Mouse (Mus musculus) forelimb bud, embryonic 11.5 days (tissue): Measurements from ENCODE around the gene Kirrel.
A peak's percentile ranks its signal among the peaks of the same experiment; 100 is the strongest.

ENCODE experiments used
- DNase-seq: peaks from one replicate; pipeline ENCODE4 v3.0.0-alpha.2; 2012; ENCODE audit warnings: low read depth, low spot score

The Kirrel gene

GRCm38 (mm10) chr3:87167621-87168020, 6.9 kb downstream of the Kirrel start:
- DNase-seq, result no peak

- DNase-seq, result no peak
Measured at GRCm38 (mm10) chr3:87165291-87165881, 9.2 kb downstream of the Kirrel start.

- no peak for DNase-seq
Measured at GRCm38 (mm10) chr3:87164099-87164815, 10.3 kb downstream of the Kirrel start.

GRCm38 (mm10) chr3:87163116-87163515, 11.4 kb downstream of the Kirrel start:
- DNase-seq, result no peak

GRCm38 (mm10) chr3:87162380-87162779, 12.2 kb downstream of the Kirrel start:
- DNase-seq, result no peak

GRCm38 (mm10) chr3:87161601-87162000, 12.9 kb downstream of the Kirrel start:
- DNase-seq, result no peak

GRCm38 (mm10) chr3:87160819-87161509, 13.6 kb downstream of the Kirrel start:
- no peak for DNase-seq

- no peak for DNase-seq
Measured at GRCm38 (mm10) chr3:87159190-87159589, 15.4 kb downstream of the Kirrel start.

- DNase-seq, result peak; percentile 88
Measured at GRCm38 (mm10) chr3:87157767-87158291, 16.7 kb downstream of the Kirrel start.

GRCm38 (mm10) chr3:87157297-87157696, 17.2 kb downstream of the Kirrel start:
- no peak for DNase-seq

GRCm38 (mm10) chr3:87154398-87155287, 19.9 kb downstream of the Kirrel start:
- DNase-seq, result no peak

- no peak for DNase-seq
Measured at GRCm38 (mm10) chr3:87153038-87153437, 21.5 kb downstream of the Kirrel start.

GRCm38 (mm10) chr3:87152111-87152738, 22.3 kb downstream of the Kirrel start:
- DNase-seq, result no peak

- no peak for DNase-seq
Measured at GRCm38 (mm10) chr3:87151294-87151826, 23.2 kb downstream of the Kirrel start.

- peak; percentile 87 for DNase-seq
Measured at GRCm38 (mm10) chr3:87150689-87151244, 23.8 kb downstream of the Kirrel start.

GRCm38 (mm10) chr3:87150056-87150688, 24.4 kb downstream of the Kirrel start:
- peak; percentile 46 for DNase-seq

GRCm38 (mm10) chr3:87149425-87149824, 25.1 kb downstream of the Kirrel start:
- no peak for DNase-seq

GRCm38 (mm10) chr3:87144476-87145240, 29.9 kb downstream of the Kirrel start:
- no peak for DNase-seq

- no peak for DNase-seq
Measured at GRCm38 (mm10) chr3:87140284-87140683, 34.3 kb downstream of the Kirrel start.
